Mouse (Mus musculus) testis, adult 2 months (tissue): Measurements from ENCODE around the gene Mas1. TPM values are rescaled to one million over a fixed set of nuclear protein-coding genes. Genes with fewer than 3 reads are reported as not detected.

ENCODE experiments used
- H3K27ac ChIP-seq: fragments of 200-500 bp; 2 replicates; pipeline ENCODE4 v1.5.1; 2012; ENCODE audit warnings: low read depth, low read length; ENCODE audit not compliant: control insufficient read depth, insufficient read depth
- H3K27me3 ChIP-seq: fragments of 200-500 bp; 2 replicates; pipeline ENCODE4 v1.6.1; 2012; ENCODE audit warnings: mild to moderate bottlenecking, low read length, moderate library complexity; ENCODE audit not compliant: control insufficient read depth, insufficient read depth
- H3K36me3 ChIP-seq: fragments of 200-500 bp; 2 replicates; pipeline ENCODE4 v1.6.1; 2012; ENCODE audit warnings: mild to moderate bottlenecking, low read length; ENCODE audit not compliant: control insufficient read depth, insufficient read depth
- H3K4me1 ChIP-seq: fragments of 200-500 bp; 2 replicates; pipeline ENCODE4 v1.6.1; 2012; ENCODE audit warnings: low read length; ENCODE audit not compliant: control insufficient read depth, insufficient read depth
- H3K4me3 ChIP-seq: fragments of 200-500 bp; 2 replicates; pipeline ENCODE4 v1.5.1; 2012; ENCODE audit warnings: low read depth, mild to moderate bottlenecking, low read length, moderate library complexity, mixed read lengths; ENCODE audit not compliant: control insufficient read depth
- CTCF ChIP-seq: fragments of 200-500 bp; IDR thresholded peaks from 2 replicates; pipeline ENCODE4 v1.5.1; 2012; ENCODE audit warnings: low read depth, mild to moderate bottlenecking, inconsistent platforms, low read length, moderate library complexity; ENCODE audit not compliant: control insufficient read depth, insufficient read depth, insufficient replicate concordance
- POLR2A ChIP-seq: fragments of 200-500 bp; IDR thresholded peaks from 2 replicates; pipeline ENCODE4 v1.6.1; 2012; ENCODE audit warnings: low read depth, mild to moderate bottlenecking, inconsistent platforms, low read length, moderate library complexity; ENCODE audit not compliant: control insufficient read depth
- polyA plus RNA-seq: library from polyadenylated mRNA; depleted of rRNA; stranded (reverse); fragments of >200 nt; gene quantifications from 2 replicates; pipeline ENCODE4 v1.2.3, GENCODE M21; 2012; rRNA removed

Gene Mas1
- polyA plus RNA-seq, 1 experiment, result 78.9 TPM

- peaks cover 4% of the 10 kb centered on the region for H3K4me1 ChIP-seq
- H3K36me3 ChIP-seq, result no peaks in the 10 kb centered on the region
- no peak overlapping the region for H3K27ac ChIP-seq
- TF ChIP-seq CTCF, result no peak
- TF ChIP-seq POLR2A, result no peak
- no peak overlapping the region for H3K4me3 ChIP-seq
- H3K27me3 ChIP-seq, result no peaks in the 10 kb centered on the region
Observed at GRCm38 (mm10) chr17:12791079-12791406, 76.9 kb downstream of the Mas1 start.

Other genes starting within 250 kb of the Mas1 start
- not detected in 2 replicates for gene Slc22a1, start 192.3 kb downstream of the Mas1 start, polyA plus RNA-seq
- gene Igf2r, start 98.5 kb downstream of the Mas1 start, polyA plus RNA-seq, result 3.8 and 4.8 TPM in 2 replicates
- 0.10 TPM in 2 replicates for gene Mrgprh, start 7.9 kb upstream of the Mas1 start, polyA plus RNA-seq
- gene Pnldc1, start 42.1 kb upstream of the Mas1 start, polyA plus RNA-seq, result 13.9 and 17.1 TPM in 2 replicates
- 676 and 702 TPM in 2 replicates for gene Tcp1, start 47.6 kb upstream of the Mas1 start, polyA plus RNA-seq
- 26.3 and 32.3 TPM in 2 replicates for gene Mrpl18, start 48.2 kb upstream of the Mas1 start, polyA plus RNA-seq
- gene Acat3, start 72.5 kb upstream of the Mas1 start, polyA plus RNA-seq, result 1.9 and 2.9 TPM in 2 replicates
- 8.0 and 10.3 TPM in 2 replicates for gene Acat2, start 92.6 kb upstream of the Mas1 start, polyA plus RNA-seq
- 6.1 and 7.6 TPM in 2 replicates for gene Wtap, start 126.0 kb upstream of the Mas1 start, polyA plus RNA-seq
- gene Sod2, start 138.7 kb upstream of the Mas1 start, polyA plus RNA-seq, result 211 and 262 TPM in 2 replicates
- gene Gpr31b, start 184.2 kb upstream of the Mas1 start, polyA plus RNA-seq, result 0.14 and 0.28 TPM in 2 replicates
- 169 and 196 TPM in 2 replicates for gene Tcp10b, start 193.0 kb upstream of the Mas1 start, polyA plus RNA-seq